Mouse (Mus musculus) cortical plate, adult 2 months (tissue): ENCODE measurements around the gene Pon2. TPM values are rescaled to one million over a fixed set of nuclear protein-coding genes. Genes with fewer than 3 reads are reported as not detected.
"Not testable (repeated sequence)": the region's sequence is repeated elsewhere in the genome, so short reads cannot be mapped to it uniquely, and the experiment has no call there.

Source experiments
- H3K27ac ChIP-seq: fragments of 200-500 bp; 2 replicates; pipeline ENCODE4 v1.5.1; 2012; ENCODE audit warnings: low read length, control low read depth, inconsistent platforms; ENCODE audit not compliant: insufficient read depth
- H3K4me1 ChIP-seq: fragments of 200-500 bp; 2 replicates; pipeline ENCODE4 v1.6.1; 2011; ENCODE audit warnings: low read length; ENCODE audit not compliant: control insufficient read depth, insufficient read depth
- H3K4me3 ChIP-seq: fragments of 200-500 bp; 2 replicates; pipeline ENCODE4 v1.5.1; 2011; ENCODE audit warnings: mild to moderate bottlenecking, low read length, control low read depth; ENCODE audit not compliant: insufficient read depth
- CTCF ChIP-seq: fragments of 200-500 bp; IDR thresholded peaks from 2 replicates; pipeline ENCODE4 v1.5.1; 2011; ENCODE audit warnings: mild to moderate bottlenecking, control low read depth, low read length; ENCODE audit not compliant: insufficient read depth; ENCODE audit errors: extremely low read depth
- POLR2A ChIP-seq: fragments of 200-500 bp; IDR thresholded peaks from 2 replicates; pipeline ENCODE4 v1.6.1; 2011; ENCODE audit warnings: mild to moderate bottlenecking, low read length, control low read depth; ENCODE audit not compliant: insufficient read depth; ENCODE audit errors: extremely low read depth
- polyA plus RNA-seq: library from polyadenylated mRNA; depleted of rRNA; stranded (reverse); fragments of >200 nt; gene quantifications from 2 replicates; pipeline ENCODE4 v1.2.3, GENCODE M21; 2012; rRNA removed

Gene Pon2
- 55.2 and 57.3 TPM in 2 replicates for polyA plus RNA-seq

DNA sequence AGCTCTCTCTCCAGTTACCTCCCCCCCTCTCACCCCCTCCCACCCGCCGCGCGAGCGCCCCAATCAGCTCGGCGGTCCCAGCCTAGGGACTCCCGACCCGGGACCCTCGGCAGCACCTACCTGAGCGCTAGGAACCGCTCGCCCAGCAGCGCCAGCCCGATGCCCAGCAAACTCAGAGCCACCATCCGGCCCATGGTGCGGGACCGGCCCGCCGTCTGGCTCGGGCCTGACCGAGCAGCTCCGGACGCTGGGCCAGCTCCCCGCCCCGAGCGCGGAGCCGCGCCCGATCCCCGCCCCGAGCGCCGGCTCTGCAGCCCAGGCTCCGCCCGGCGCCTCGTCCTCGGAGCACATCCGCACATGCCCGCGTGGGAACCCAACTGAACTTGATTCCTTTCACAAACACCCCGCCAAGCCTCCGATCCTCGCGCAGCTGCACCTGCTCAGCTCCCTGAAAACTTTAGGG is at the start of gene Pon2:
TSS of gene Pon2 (minus strand) at position 364 of the 463 bp plus-strand sequence.
- Histone ChIP-seq H3K27ac (peak within 1 kb of the TSS; percentile 57; the same call in 1 of the 2 replicates), H3K4me1 (no peaks in the 10 kb centered on the region), H3K4me3 (peak within 1 kb of the TSS; percentile 30)
- TF ChIP-seq CTCF, result no peak
- TF ChIP-seq POLR2A, result no peak

DNA sequence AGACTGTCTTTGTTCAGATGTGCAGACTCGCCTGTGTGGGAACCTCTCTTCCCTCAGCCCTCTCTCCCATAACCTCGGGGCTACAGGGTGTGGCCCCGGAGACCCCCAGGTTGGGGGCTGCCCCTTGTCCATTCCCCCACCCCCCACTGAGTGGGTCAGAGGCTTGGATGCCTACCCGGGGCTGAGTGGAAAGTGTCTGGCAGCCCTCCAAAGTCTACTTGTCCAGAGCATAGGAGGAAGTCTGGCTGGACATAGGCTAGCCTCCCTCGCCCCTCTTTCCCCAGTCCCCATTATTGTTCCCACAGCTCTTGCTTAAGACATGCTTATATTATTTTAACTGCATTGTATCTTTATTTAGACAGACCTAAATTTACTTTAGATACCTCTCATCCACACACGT is 46.0 kb upstream of the Pon2 start:
- no peak overlapping the region for H3K27ac ChIP-seq
- no peaks in the 10 kb centered on the region for H3K4me1 ChIP-seq
- no peak overlapping the region for H3K4me3 ChIP-seq
- TF ChIP-seq CTCF, result no peak
- TF ChIP-seq POLR2A, result no peak

- not testable (repeated sequence) for H3K27ac ChIP-seq, H3K4me3 ChIP-seq, H3K4me1 ChIP-seq
Measured at GRCm38 (mm10) chr6:5339283-5339682, 41.0 kb upstream of the Pon2 start.

DNA sequence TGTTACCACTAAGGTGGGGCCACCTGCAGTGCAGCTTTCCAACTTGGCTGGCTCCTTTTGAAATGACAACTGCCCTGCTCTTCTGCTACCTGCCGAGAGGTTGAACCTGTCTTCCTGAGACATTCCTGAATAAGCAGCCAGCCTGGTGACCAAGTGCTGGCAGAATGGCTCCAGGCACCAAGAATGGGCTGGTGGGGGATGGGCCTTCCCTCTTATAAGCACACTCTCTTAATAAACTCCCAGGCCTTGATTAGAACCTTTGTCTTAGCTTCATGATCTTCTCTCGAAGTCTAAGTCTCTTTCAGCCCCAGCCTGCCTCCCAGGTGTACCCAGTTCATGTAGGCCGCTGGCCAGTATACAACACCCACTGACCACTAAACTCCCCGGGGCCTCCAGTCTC is 40.5 kb upstream of the Pon2 start:
- H3K4me3 ChIP-seq, H3K27ac ChIP-seq, H3K4me1 ChIP-seq: not testable (repeated sequence)

GRCm38 (mm10) chr6:5336016-5336415 is 37.8 kb upstream of the Pon2 start:
- not testable (repeated sequence) for H3K4me1 ChIP-seq, H3K27ac ChIP-seq, H3K4me3 ChIP-seq

GRCm38 (mm10) chr6:5334021-5334420 is 35.8 kb upstream of the Pon2 start:
- TF ChIP-seq CTCF (no peak), POLR2A (no peak)
- Histone ChIP-seq H3K4me1 (no peaks in the 10 kb centered on the region), H3K4me3 (no peak overlapping the region), H3K27ac (no peak overlapping the region)

GRCm38 (mm10) chr6:5332560-5333150 is 34.4 kb upstream of the Pon2 start:
- no peak overlapping the region for H3K27ac ChIP-seq
- H3K4me3 ChIP-seq, result no peak overlapping the region
- no peaks in the 10 kb centered on the region for H3K4me1 ChIP-seq

GRCm38 (mm10) chr6:5325122-5325521 is 26.9 kb upstream of the Pon2 start:
- no peak for TF ChIP-seq CTCF
- no peak for TF ChIP-seq POLR2A
- Histone ChIP-seq H3K27ac (no peak overlapping the region), H3K4me1 (no peaks in the 10 kb centered on the region), H3K4me3 (no peak overlapping the region)

More at GRCm38 (mm10) chr6:5332560-5333150, 34.4 kb upstream of the Pon2 start:
- TF ChIP-seq POLR2A, result no peak
- TF ChIP-seq CTCF, result no peak

- H3K27ac ChIP-seq, H3K4me3 ChIP-seq, H3K4me1 ChIP-seq: not testable (repeated sequence)
Measured at GRCm38 (mm10) chr6:5324101-5324500, 25.8 kb upstream of the Pon2 start.

DNA sequence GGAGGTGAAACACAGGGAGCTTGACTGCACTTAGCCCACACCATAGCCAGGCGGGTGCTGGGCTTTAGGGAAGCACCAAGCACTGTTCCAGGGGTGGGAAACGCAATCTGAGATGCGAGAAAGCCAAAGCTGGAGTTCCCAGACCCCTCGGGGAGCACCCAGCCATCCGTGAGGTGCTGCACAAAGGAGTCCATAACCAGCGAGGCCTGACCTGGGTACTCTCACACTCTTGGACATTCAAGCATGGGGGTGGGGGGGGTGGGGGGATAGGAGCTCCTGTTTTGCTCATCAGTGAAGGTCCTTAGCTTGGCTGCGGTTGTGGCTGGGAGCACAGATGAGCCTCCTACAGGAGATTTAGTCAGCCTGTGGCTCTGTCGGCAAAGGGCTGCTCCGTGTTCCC is 18.4 kb upstream of the Pon2 start:
- no peak overlapping the region for H3K4me3 ChIP-seq

More for the DNA sequence above, 18.4 kb upstream of the Pon2 start:
- TF ChIP-seq POLR2A (no peak), CTCF (no peak)
- H3K4me1 ChIP-seq, result no peaks in the 10 kb centered on the region
- H3K27ac ChIP-seq, result no peak overlapping the region
